In genomic region chr14:77636931-77637330, GRCm38 (mm10) we compare ENCODE assay signal across 14 mouse cellular contexts.
DNase-seq lines count a peak whose midpoint lies in the region; ATAC-seq and TF ChIP-seq lines count a peak whose summit lies in the region.
"Had no signal": no experiment of that assay in that cellular context is flagged by ENCODE, and none has a peak within 500 bp of the region (broad histone marks: within the 10 kb centered on the region; RNA-seq: fewer than 3 reads in every experiment).

No protein-coding gene starts in this region.

- no peak for ATAC-seq in midbrain, embryonic 13.5 days
- no peak for ATAC-seq in midbrain, postnatal 0 days (ENCODE audit: low FRiP score)
- no peak for ATAC-seq in hindbrain, embryonic 14.5 days (ENCODE audit: low FRiP score)
- ATAC-seq: CD4-positive, CD25-positive, alpha-beta regulatory T cell, adult 4 months; forebrain, postnatal 0 days had no signal

- TF ChIP-seq CTCF in midbrain, postnatal 0 days (IDR thresholded peaks at IDR 0.05) = no peak

- H3K4me3 ChIP-seq in midbrain, embryonic 13.5 days (replicated peaks) = no peak overlapping the region
- H3K4me3 ChIP-seq in midbrain, postnatal 0 days (ENCODE audit: low read depth, low read length) = no peak overlapping the region
- no peak overlapping the region for H3K4me3 ChIP-seq in hindbrain, embryonic 14.5 days (replicated peaks; ENCODE audit: low read length)
- H3K4me3 ChIP-seq: heart, embryonic 15.5 days; liver, embryonic 13.5 days had no signal

- H3K9ac ChIP-seq in midbrain, embryonic 13.5 days (replicated peaks) = no peak overlapping the region
- H3K9ac ChIP-seq in midbrain, postnatal 0 days (replicated peaks; ENCODE audit: low read length, poor library complexity, severe bottlenecking) = no peak overlapping the region
- no peak overlapping the region for H3K9ac ChIP-seq in hindbrain, embryonic 14.5 days
- H3K9ac ChIP-seq: forebrain, postnatal 0 days; heart, embryonic 15.5 days; liver, embryonic 13.5 days had no signal

- 17% methylated on average over 6 of the region's 6 CpGs for WGBS in midbrain, embryonic 13.5 days
- WGBS in midbrain, postnatal 0 days = 28% methylated on average over 6 of the region's 6 CpGs
- 12% methylated on average over 6 of the region's 6 CpGs for WGBS in hindbrain, embryonic 14.5 days

- no peaks in the 10 kb centered on the region for H3K36me3 ChIP-seq in midbrain, embryonic 13.5 days
- H3K36me3 ChIP-seq in midbrain, postnatal 0 days (ENCODE audit: insufficient read depth, low read length) = no peaks in the 10 kb centered on the region
- H3K36me3 ChIP-seq in hindbrain, embryonic 14.5 days (replicated peaks; ENCODE audit: control insufficient read depth, insufficient read depth) = no peaks in the 10 kb centered on the region
- H3K36me3 ChIP-seq: heart, embryonic 15.5 days; liver, embryonic 13.5 days had no signal

- H3K27ac ChIP-seq in midbrain, embryonic 13.5 days = peak overlapping the region; percentile 14; the same call in 1 of the 2 replicates
- H3K27ac ChIP-seq in midbrain, postnatal 0 days (ENCODE audit: low read depth, low read length) = no peak overlapping the region
- H3K27ac ChIP-seq in hindbrain, embryonic 14.5 days = peak overlapping the region; percentile 38
- H3K27ac ChIP-seq: heart, embryonic 15.5 days; liver, embryonic 13.5 days had no signal

- no peaks in the 10 kb centered on the region for H3K9me3 ChIP-seq in midbrain, embryonic 13.5 days
- H3K9me3 ChIP-seq in midbrain, postnatal 0 days (ENCODE audit: low read length) = no peaks in the 10 kb centered on the region
- H3K9me3 ChIP-seq in hindbrain, embryonic 14.5 days (ENCODE audit: control insufficient read depth, low read length) = no peaks in the 10 kb centered on the region
- H3K9me3 ChIP-seq: heart, embryonic 15.5 days; liver, embryonic 13.5 days had no signal

- DNase-seq in frontal cortex, postnatal 36 days (ENCODE audit: low spot score in 2 of 2) = peak; percentile 63 to 78
- no peak for DNase-seq in frontal cortex, postnatal 10 days (ENCODE audit: low spot score in 2 of 2)
- no peak for DNase-seq in midbrain, postnatal 0 days (ENCODE audit: low spot score)
- DNase-seq in hindbrain, embryonic 14.5 days (ENCODE audit: low spot score) = peak; percentile 44
- peak; percentile 35 for DNase-seq in retina, postnatal 1 day
- no peak for DNase-seq in thymus, postnatal 10 days (ENCODE audit: low spot score in 2 of 2)
- DNase-seq in adrenal gland, adult 8-10 months = no peak
- DNase-seq: cerebellum, postnatal 25 days; forebrain, postnatal 0 days; kidney, postnatal 14 days; liver, embryonic 13.5 days had no signal

- 0 out of 2 replicates have a peak, but pooled peaks cover 2% of the 10 kb centered on the region for H3K27me3 ChIP-seq in midbrain, embryonic 13.5 days
- no peaks in the 10 kb centered on the region for H3K27me3 ChIP-seq in midbrain, postnatal 0 days (ENCODE audit: insufficient read depth, low read length)
- no peaks in the 10 kb centered on the region for H3K27me3 ChIP-seq in hindbrain, embryonic 14.5 days (ENCODE audit: control insufficient read depth, insufficient read depth, low read length)
- H3K27me3 ChIP-seq: heart, embryonic 15.5 days; liver, embryonic 13.5 days had no signal

- no peak overlapping the region for H3K4me2 ChIP-seq in midbrain, embryonic 13.5 days (replicated peaks)
- no peak overlapping the region for H3K4me2 ChIP-seq in midbrain, postnatal 0 days (ENCODE audit: low read depth, low read length, poor library complexity, severe bottlenecking)
- H3K4me2 ChIP-seq in hindbrain, embryonic 14.5 days (replicated peaks) = no peak overlapping the region
- H3K4me2 ChIP-seq: heart, embryonic 15.5 days; liver, embryonic 13.5 days had no signal

- H3K4me1 ChIP-seq in midbrain, embryonic 13.5 days (replicated peaks) = peaks cover 51% of the 10 kb centered on the region
- H3K4me1 ChIP-seq in midbrain, postnatal 0 days (ENCODE audit: insufficient read depth, low read length) = 0 out of 2 replicates have a peak, but pooled peaks cover 3% of the 10 kb centered on the region
- peaks cover 19% of the 10 kb centered on the region for H3K4me1 ChIP-seq in hindbrain, embryonic 14.5 days (replicated peaks; ENCODE audit: control insufficient read depth, insufficient read depth, low read length)
- H3K4me1 ChIP-seq: liver, embryonic 13.5 days had no signal

Comparison
In these comparisons a context has a peak if more than half of its experiments do, and no peak if none do; other contexts are left out.
1. DNase-seq: peak in frontal cortex, postnatal 36 days (2 of 2), hindbrain, embryonic 14.5 days (single experiment) and retina, postnatal 1 day (single experiment); none in frontal cortex, postnatal 10 days (0 of 2), midbrain, postnatal 0 days (single experiment), thymus, postnatal 10 days (0 of 2) and adrenal gland, adult 8-10 months (single experiment).